Mouse (Mus musculus) E14TG2a.4 (cell line): ENCODE data around the gene Fcgr4.
A peak's percentile ranks its signal among the peaks of the same experiment; 100 is the strongest.

ENCODE experiments used
- H3K27me3 ChIP-seq: 2 replicates; pipeline ENCODE4 v1.6.1; 2014; ENCODE audit warnings: low read length, control low read depth; ENCODE audit not compliant: insufficient read depth
- H3K36me3 ChIP-seq: 2 replicates; pipeline ENCODE4 v1.6.1; 2014; ENCODE audit warnings: low read length, control low read depth; ENCODE audit not compliant: insufficient read depth
- H3K4me1 ChIP-seq: replicated peaks from 2 replicates; pipeline ENCODE4 v1.6.1; 2014; ENCODE audit warnings: low read depth, low read length, control low read depth
- H3K4me3 ChIP-seq: replicated peaks from 2 replicates; pipeline ENCODE4 v1.5.1; 2014; ENCODE audit warnings: mild to moderate bottlenecking, low read length
- H3K9me3 ChIP-seq: 2 replicates; pipeline ENCODE4 v1.6.1; 2014; ENCODE audit warnings: low read length, control low read depth
- CTCF ChIP-seq: conservative IDR thresholded peaks from 2 replicates; pipeline ENCODE4 v1.5.1; 2014; ENCODE audit warnings: low read length
- NANOG ChIP-seq: IDR thresholded peaks from 2 replicates; pipeline ENCODE4 v1.6.1; 2014; ENCODE audit warnings: borderline replicate concordance, low read length, mixed read lengths
- POU5F1 ChIP-seq: IDR thresholded peaks from 2 replicates; pipeline ENCODE4 v1.6.1; 2014; ENCODE audit warnings: low read length, borderline replicate concordance

The Fcgr4 gene

GRCm38 (mm10) chr1:171017468-171018158, 1.1 kb upstream of the Fcgr4 start:
- TF ChIP-seq NANOG (no peak), CTCF (no peak), POU5F1 (no peak)
- H3K36me3 ChIP-seq: no peaks in the 10 kb centered on the region
- H3K4me3 ChIP-seq: no peak overlapping the region
- H3K27me3 ChIP-seq: peaks cover 3% of the 10 kb centered on the region; the same call in 1 of the 2 replicates
- H3K4me1 ChIP-seq: no peaks in the 10 kb centered on the region
- H3K9me3 ChIP-seq: peaks cover 3% of the 10 kb centered on the region; the same call in 1 of the 2 replicates

GRCm38 (mm10) chr1:171019311-171019950, 711 bp downstream of the Fcgr4 start:
- Histone ChIP-seq H3K4me3 (no peak overlapping the region), H3K36me3 (no peaks in the 10 kb centered on the region), H3K27me3 (peaks cover 3% of the 10 kb centered on the region; the same call in 1 of the 2 replicates), H3K4me1 (no peaks in the 10 kb centered on the region), H3K9me3 (peaks cover 3% of the 10 kb centered on the region; the same call in 1 of the 2 replicates)
- no peak for TF ChIP-seq POU5F1
- TF ChIP-seq NANOG: no peak
- TF ChIP-seq CTCF: no peak

GRCm38 (mm10) chr1:171031752-171032151, 13.0 kb downstream of the Fcgr4 start:
- Histone ChIP-seq H3K27me3 (peaks cover 46% of the 10 kb centered on the region), H3K9me3 (no peaks in the 10 kb centered on the region), H3K36me3 (no peaks in the 10 kb centered on the region), H3K4me1 (peaks cover 37% of the 10 kb centered on the region), H3K4me3 (no peak overlapping the region)
- no peak for TF ChIP-seq POU5F1

GRCm38 (mm10) chr1:171032691-171033090, 14.0 kb downstream of the Fcgr4 start:
- Histone ChIP-seq H3K36me3 (no peaks in the 10 kb centered on the region), H3K9me3 (no peaks in the 10 kb centered on the region), H3K27me3 (peaks cover 46% of the 10 kb centered on the region), H3K4me1 (peaks cover 37% of the 10 kb centered on the region), H3K4me3 (peak overlapping the region; percentile 80)
- TF ChIP-seq CTCF: no peak
- TF ChIP-seq POU5F1: no peak
- TF ChIP-seq NANOG: no peak

- peaks cover 46% of the 10 kb centered on the region for H3K27me3 ChIP-seq
- H3K4me1 ChIP-seq: peaks cover 37% of the 10 kb centered on the region
- no peaks in the 10 kb centered on the region for H3K36me3 ChIP-seq
- TF ChIP-seq CTCF (no peak), POU5F1 (no peak), NANOG (no peak)
- H3K9me3 ChIP-seq: no peaks in the 10 kb centered on the region
- peak overlapping the region; percentile 80 for H3K4me3 ChIP-seq
Observed at GRCm38 (mm10) chr1:171033196-171033595, 14.5 kb downstream of the Fcgr4 start.

GRCm38 (mm10) chr1:171033756-171034155, 15.0 kb downstream of the Fcgr4 start:
- TF ChIP-seq NANOG: no peak
- no peak for TF ChIP-seq CTCF
- TF ChIP-seq POU5F1: no peak
- Histone ChIP-seq H3K27me3 (peaks cover 46% of the 10 kb centered on the region), H3K4me3 (peak overlapping the region; percentile 80), H3K36me3 (no peaks in the 10 kb centered on the region), H3K4me1 (peaks cover 37% of the 10 kb centered on the region), H3K9me3 (no peaks in the 10 kb centered on the region)

GRCm38 (mm10) chr1:171034201-171034600, 15.5 kb downstream of the Fcgr4 start:
- peaks cover 43% of the 10 kb centered on the region for H3K27me3 ChIP-seq
- no peak for TF ChIP-seq CTCF
- no peak for TF ChIP-seq NANOG
- no peak for TF ChIP-seq POU5F1

GRCm38 (mm10) chr1:171035611-171036010, 16.9 kb downstream of the Fcgr4 start:
- Histone ChIP-seq H3K4me3 (no peak overlapping the region), H3K9me3 (no peaks in the 10 kb centered on the region), H3K36me3 (no peaks in the 10 kb centered on the region), H3K27me3 (peaks cover 29% of the 10 kb centered on the region), H3K4me1 (peaks cover 25% of the 10 kb centered on the region)
- no peak for TF ChIP-seq NANOG
- TF ChIP-seq POU5F1: no peak
- no peak for TF ChIP-seq CTCF

More at GRCm38 (mm10) chr1:171034201-171034600, 15.5 kb downstream of the Fcgr4 start:
- Histone ChIP-seq H3K9me3 (no peaks in the 10 kb centered on the region), H3K4me3 (peak overlapping the region; percentile 80), H3K36me3 (no peaks in the 10 kb centered on the region), H3K4me1 (peaks cover 32% of the 10 kb centered on the region)
